Mouse (Mus musculus) myocyte (in vitro differentiated cells): ENCODE data around the gene Tuba1b.

Experiments used
- CEBPB ChIP-seq: IDR thresholded peaks from 2 replicates; pipeline ENCODE4 v1.6.1; 2011; ENCODE audit warnings: mild to moderate bottlenecking, moderate library complexity; ENCODE audit not compliant: poor library complexity, insufficient read depth, severe bottlenecking
- E2F4 ChIP-seq: IDR thresholded peaks from one replicate; pipeline ENCODE4 v1.6.1; 2011; ENCODE audit warnings: mild to moderate bottlenecking, control low read depth, moderate library complexity; ENCODE audit not compliant: insufficient read depth
- MAX ChIP-seq: IDR thresholded peaks from one replicate; pipeline ENCODE4 v1.6.1; 2011; ENCODE audit warnings: low read depth, mild to moderate bottlenecking, control low read depth
- MYOD1 ChIP-seq, 3 experiments: IDR thresholded peaks; one replicate each; pipeline ENCODE4 v1.6.1; 2011; ENCODE audit warnings: control low read depth in 2 of 3, low read depth in 2 of 3, mild to moderate bottlenecking in 2 of 3, moderate library complexity in 1 of 3; ENCODE audit not compliant: insufficient read length in 2 of 3, control insufficient read depth in 1 of 3
- POLR2A ChIP-seq: IDR thresholded peaks from one replicate; pipeline ENCODE4 v1.6.1; 2011; ENCODE audit warnings: low read depth, mild to moderate bottlenecking, control low read depth, moderate library complexity; ENCODE audit not compliant: insufficient read length
- POLR2AphosphoS2 ChIP-seq: IDR thresholded peaks from one replicate; pipeline ENCODE4 v1.6.1; 2011; ENCODE audit warnings: low read depth, control low read depth; ENCODE audit not compliant: insufficient read length
- REST ChIP-seq: IDR thresholded peaks from one replicate; pipeline ENCODE4 v1.6.1; 2011; ENCODE audit warnings: mild to moderate bottlenecking, control low read depth, moderate library complexity; ENCODE audit not compliant: insufficient read depth, insufficient read length
- TCF3 ChIP-seq: IDR thresholded peaks from one replicate; pipeline ENCODE4 v1.6.1; 2011; ENCODE audit warnings: low read depth, control low read depth; ENCODE audit not compliant: insufficient read length
- USF1 ChIP-seq: IDR thresholded peaks from one replicate; pipeline ENCODE4 v1.6.1; 2011; ENCODE audit warnings: low read depth, mild to moderate bottlenecking, control low read depth, moderate library complexity

GRCm38 (mm10) chr15:98968701-98969371 lies 34.5 kb upstream of the Tuba1b start:
- no peak for TF ChIP-seq TCF3
- no peak for TF ChIP-seq POLR2A
- TF ChIP-seq POLR2AphosphoS2: peak; percentile 23
- no peak for TF ChIP-seq REST
- TF ChIP-seq E2F4: no peak
- TF ChIP-seq USF1: no peak
- no peak for TF ChIP-seq CEBPB
- no peak for TF ChIP-seq MAX
- no peak for TF ChIP-seq MYOD1 (IDR thresholded peaks at IDR 0.05; ENCODE audit: control insufficient read depth in 1 of 3, insufficient read length in 2 of 3, low read depth in 2 of 3)
